Mouse (Mus musculus) c-Kit-positive CD71-positive TER-119-positive erythroid progenitor cells, embryonic 14.5 days (primary cell): ENCODE data around the gene Vasn.

Source experiments
- DNase-seq: peaks from one replicate; pipeline ENCODE4 v3.0.0-alpha.2; 2013; ENCODE audit warnings: low spot score

Gene Vasn

GRCm38 (mm10) chr16:4607818-4608531, 31.8 kb upstream of the Vasn start:
- DNase-seq = peak; percentile 78

- DNase-seq = no peak
Observed at GRCm38 (mm10) chr16:4608532-4609059, 31.1 kb upstream of the Vasn start.

- DNase-seq = no peak
Observed at GRCm38 (mm10) chr16:4611193-4611592, 28.5 kb upstream of the Vasn start.

GRCm38 (mm10) chr16:4611676-4612075, 28.1 kb upstream of the Vasn start:
- no peak for DNase-seq

GRCm38 (mm10) chr16:4613736-4614135, 26.0 kb upstream of the Vasn start:
- no peak for DNase-seq

DNA sequence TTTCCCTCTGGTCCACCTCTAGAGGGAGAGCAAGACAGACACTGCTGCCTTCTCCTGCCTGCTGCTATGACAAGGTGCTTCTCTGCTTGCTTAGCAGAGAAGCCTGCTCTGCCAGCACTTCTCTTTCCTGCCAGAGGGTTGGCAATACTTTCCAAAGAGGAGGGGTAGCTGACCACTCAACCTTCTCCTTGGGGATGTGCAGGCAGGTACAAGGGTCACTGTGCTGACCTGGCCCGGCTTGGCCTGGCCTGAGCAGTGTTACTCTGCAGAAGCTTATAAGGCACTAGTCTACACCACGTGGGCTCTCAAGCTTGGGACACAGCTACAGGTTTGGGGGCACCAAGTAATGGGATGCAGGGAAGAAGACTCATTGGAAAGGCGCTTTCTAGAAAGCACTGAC, 25.1 kb upstream of the Vasn start:
- no peak for DNase-seq

DNA sequence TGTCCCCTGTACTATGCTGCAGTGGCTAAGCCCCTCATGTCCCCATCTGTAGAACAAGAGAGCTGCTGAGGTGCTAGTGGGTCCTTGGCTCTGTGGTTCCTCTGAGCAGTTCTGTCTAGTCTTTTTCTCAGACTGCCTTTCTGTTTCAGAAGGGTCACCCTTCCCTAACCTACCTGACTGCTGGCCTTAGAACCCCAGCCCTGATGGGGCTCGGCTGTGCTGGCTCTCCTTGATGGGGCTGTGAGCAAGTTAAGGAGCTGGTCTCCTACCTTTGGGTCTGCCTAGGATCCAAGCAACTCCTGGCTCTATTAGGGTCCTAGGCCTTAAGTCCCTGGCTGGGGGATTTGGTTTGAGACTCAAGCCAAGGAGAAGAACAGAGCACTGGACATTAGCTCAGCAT, 24.4 kb upstream of the Vasn start:
- no peak for DNase-seq

- no peak for DNase-seq
Observed at GRCm38 (mm10) chr16:4616829-4617228, 22.9 kb upstream of the Vasn start.

DNA sequence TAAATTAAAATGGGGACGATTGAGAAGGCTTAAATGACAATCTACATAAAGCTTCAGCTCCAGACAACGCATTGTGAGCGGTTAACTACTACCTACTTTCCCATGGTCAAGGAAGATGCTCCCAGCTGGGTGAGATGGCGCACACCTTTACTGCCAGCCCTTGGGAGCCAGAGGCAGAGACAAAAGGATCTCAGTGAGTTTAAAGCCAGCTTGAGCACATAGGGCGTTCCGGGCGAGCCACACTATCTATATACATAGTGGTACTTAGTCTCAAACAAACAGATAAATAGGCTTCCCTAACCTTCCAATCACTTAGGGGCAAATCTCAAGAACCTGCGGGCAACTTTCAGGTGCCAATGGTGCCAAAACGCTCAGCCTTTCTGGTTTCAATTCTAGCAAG, 15.7 kb upstream of the Vasn start:
- peak; percentile 55 for DNase-seq

- DNase-seq = peak; percentile 88
Observed at GRCm38 (mm10) chr16:4624481-4625110, 15.1 kb upstream of the Vasn start, which contains the start of gene Pam16. TSS of gene Pam16 (minus strand) at chr16:4624988.

- no peak for DNase-seq
Observed at GRCm38 (mm10) chr16:4627105-4627504, 12.6 kb upstream of the Vasn start.

DNA sequence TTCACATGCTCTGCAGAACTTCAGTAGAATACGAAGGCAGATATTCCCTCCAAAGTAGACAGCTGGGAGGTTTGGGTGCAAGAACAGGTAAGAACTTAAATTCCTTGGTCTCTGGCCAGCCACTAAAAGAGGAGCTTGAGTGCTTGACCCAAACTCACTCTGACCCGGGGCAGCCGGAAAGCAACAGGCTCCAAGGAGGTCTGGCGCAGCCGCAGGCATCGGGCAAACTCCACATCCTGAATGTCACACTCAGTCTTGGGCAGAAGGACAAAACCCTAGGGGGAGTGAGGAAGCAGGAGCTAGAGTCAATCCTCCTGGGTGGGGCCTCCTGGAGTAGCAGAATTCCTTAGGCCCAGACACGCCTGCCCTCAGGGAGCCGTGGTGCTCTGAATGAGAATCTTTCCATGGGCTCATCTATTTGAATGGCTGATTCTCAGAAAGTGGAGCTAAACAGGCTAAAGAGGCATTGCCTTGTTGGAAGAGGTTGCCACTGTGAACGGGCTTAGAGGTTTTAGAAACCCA, 10.8 kb upstream of the Vasn start:
- DNase-seq = no peak

DNA sequence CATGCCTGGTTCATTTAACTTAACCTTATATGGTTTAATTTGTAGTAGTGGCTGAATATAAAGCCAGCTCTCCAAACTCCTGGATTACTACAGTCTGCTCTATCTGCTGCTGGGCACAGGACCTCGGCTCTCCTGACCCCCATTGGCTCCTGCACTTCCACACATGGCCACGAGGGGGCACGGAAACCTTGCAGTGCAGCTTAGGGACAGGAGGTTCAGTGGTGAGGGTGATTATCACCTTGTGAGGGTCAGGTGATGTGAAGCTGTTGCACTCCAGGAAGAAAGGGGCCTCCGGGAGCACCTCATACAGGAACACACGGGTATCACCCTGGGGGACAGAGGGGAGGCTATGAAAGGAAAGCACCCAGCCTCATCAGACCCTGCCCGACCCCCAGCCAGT, 9.8 kb upstream of the Vasn start:
- peak; percentile 69 for DNase-seq

GRCm38 (mm10) chr16:4632050-4632449, 7.7 kb upstream of the Vasn start:
- no peak for DNase-seq

DNA sequence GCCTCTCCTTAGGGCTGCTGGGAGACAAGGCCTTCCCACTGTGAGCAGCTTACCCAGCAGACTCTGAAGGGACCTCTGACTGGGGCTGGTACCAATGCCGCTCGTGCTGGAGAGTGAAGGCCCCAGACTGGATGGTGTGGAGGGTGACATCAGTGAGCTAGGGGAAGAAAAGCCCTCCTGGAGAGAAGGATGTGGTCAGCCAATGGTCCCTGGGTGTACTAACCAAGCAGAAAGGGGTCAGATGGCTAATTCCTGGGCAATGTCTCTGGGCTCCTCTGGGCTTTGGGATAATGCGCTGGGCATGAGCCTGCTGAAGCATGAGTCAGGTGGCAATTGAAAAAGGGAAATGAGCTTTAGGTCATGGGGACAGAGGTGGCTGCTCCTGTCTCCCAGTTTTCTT, 6.1 kb upstream of the Vasn start:
- DNase-seq = no peak

DNA sequence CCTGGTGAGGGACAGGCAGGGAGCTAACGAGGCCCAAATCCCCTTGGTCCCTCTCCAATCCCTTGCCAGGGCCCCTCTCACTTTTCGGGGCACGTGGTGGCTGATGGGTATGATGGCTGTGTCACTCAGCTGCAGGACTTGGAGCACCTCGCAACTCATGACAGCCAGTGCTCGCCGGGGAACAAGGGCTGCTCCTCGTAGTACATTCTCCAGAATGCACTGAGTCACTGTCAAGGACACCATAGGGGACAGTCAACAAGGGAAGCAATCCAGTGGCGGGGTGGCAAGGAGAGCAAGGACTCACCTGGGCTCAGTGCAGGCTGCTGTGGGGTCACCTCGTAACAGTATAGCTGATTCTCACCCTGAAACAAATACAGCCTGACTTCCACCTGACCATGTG, 5.1 kb upstream of the Vasn start:
- no peak for DNase-seq

DNA sequence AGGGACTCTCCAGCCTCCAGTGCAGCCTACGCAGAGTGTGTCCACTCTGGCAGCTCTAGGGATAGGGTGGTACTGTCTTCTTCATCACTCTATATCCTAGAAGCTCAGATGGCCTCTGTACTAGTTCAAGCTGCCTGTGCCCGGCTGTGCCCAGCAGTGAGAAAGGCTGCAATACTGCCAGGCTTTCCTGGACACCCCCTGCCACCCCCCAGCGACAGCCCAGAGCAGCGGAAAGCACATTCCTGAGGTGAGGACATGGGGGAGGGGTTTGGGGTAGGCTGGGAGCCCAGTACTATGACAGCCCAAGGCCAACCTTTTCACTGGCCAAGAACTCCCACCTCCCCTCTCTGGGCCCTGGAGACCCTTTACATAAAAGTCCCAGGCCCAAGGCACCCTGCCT, 4.0 kb upstream of the Vasn start:
- DNase-seq = no peak

DNA sequence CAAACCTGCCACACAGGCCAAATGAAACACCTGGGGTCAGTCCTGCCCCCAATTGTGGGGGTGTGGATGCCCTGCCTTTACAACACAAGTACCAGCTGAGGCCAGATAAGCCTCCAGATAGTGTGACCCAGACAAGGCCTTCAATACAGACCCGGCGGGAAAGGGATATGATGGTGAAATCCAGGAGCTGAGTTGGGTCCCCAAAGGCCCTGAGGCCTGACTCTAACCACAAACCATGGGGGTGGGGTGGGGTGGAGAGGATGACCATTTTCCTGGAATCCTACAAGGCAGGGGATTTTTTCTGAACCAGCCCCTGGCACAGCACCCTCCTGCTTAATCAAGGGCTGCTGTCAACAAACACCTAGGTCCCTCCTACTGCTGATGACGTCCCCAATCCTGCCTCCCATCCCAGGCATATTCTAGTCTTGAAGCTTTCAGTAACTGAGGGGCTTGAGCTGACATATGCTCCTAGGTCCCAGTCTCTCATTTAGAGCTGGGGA, 800 bp upstream of the Vasn start:
- no peak for DNase-seq

GRCm38 (mm10) chr16:4640267-4641005, 695 bp downstream of the Vasn start:
- DNase-seq = no peak

- no peak for DNase-seq
Observed at GRCm38 (mm10) chr16:4641119-4641838, 1.5 kb downstream of the Vasn start.

- DNase-seq = no peak
Observed at GRCm38 (mm10) chr16:4642190-4642589, 2.4 kb downstream of the Vasn start.

GRCm38 (mm10) chr16:4642937-4643336, 3.2 kb downstream of the Vasn start:
- DNase-seq = no peak
